Mouse (Mus musculus) liver, embryonic 11.5 days (tissue): ENCODE data around the gene Ppard. TPM values are rescaled to one million over a fixed set of nuclear protein-coding genes. Genes with fewer than 3 reads are reported as not detected.
A peak's percentile ranks its signal among the peaks of the same experiment; 100 is the strongest.

Source experiments
- ATAC-seq: fragments of 200-750 bp; cut with Nextera tagmentation; replicated peaks from 2 replicates; pipeline ENCODE4 v1.8.0; 2017; ENCODE audit warnings: moderate number of reproducible peaks, mild to moderate bottlenecking, moderate TSS enrichment, moderate library complexity; ENCODE audit not compliant: low FRiP score
- DNase-seq: peaks from one replicate; pipeline ENCODE4 v3.0.0-alpha.2; 2017; ENCODE audit warnings: low spot score
- H3K27ac ChIP-seq: fragments of 300-500 bp; sonication (generic); 2 replicates; pipeline ENCODE4 v1.5.1; 2014; ENCODE audit warnings: mild to moderate bottlenecking, low read depth, low read length, control low read depth
- H3K27me3 ChIP-seq: fragments of 300-500 bp; sonication (generic); replicated peaks from 2 replicates; pipeline ENCODE4 v1.6.1; 2014; ENCODE audit warnings: low read length, mixed read lengths; ENCODE audit not compliant: control insufficient read depth, insufficient read depth
- H3K36me3 ChIP-seq: fragments of 300-500 bp; sonication (generic); 2 replicates; pipeline ENCODE4 v1.6.1; 2014; ENCODE audit warnings: mild to moderate bottlenecking, low read length, moderate library complexity, mixed read lengths; ENCODE audit not compliant: control insufficient read depth, insufficient read depth
- H3K4me1 ChIP-seq: fragments of 300-500 bp; sonication (generic); replicated peaks from 2 replicates; pipeline ENCODE4 v1.6.1; 2014; ENCODE audit warnings: low read length, mixed read lengths; ENCODE audit not compliant: control insufficient read depth, insufficient read depth
- H3K4me2 ChIP-seq: fragments of 300-500 bp; sonication (generic); 2 replicates; pipeline ENCODE4 v1.6.1; 2014; ENCODE audit warnings: mild to moderate bottlenecking, control low read depth, moderate library complexity
- H3K4me3 ChIP-seq: fragments of 300-500 bp; sonication (generic); 2 replicates; pipeline ENCODE4 v1.5.1; 2014; ENCODE audit warnings: low read depth, low read length, control low read depth
- H3K9ac ChIP-seq: fragments of 300-500 bp; sonication (generic); 2 replicates; pipeline ENCODE4 v1.6.1; 2014; ENCODE audit warnings: low read depth, low read length, control low read depth
- H3K9me3 ChIP-seq: fragments of 300-500 bp; sonication (generic); 2 replicates; pipeline ENCODE4 v1.6.1; 2016; ENCODE audit warnings: low read length, inconsistent platforms, mixed read lengths; ENCODE audit not compliant: control insufficient read depth
- WGBS: fragments of 180-500 bp; shearing (Covaris S2); extraction: QIAGEN DNeasy Blood & Tissue Kit; methylation state at CpG from one replicate; pipeline ENCODE4 v1.1.7; 2014; 5-methylcytosine and 5-hydroxymethylcytosine counted together
- polyA plus RNA-seq: library from polyadenylated mRNA; unstranded; fragments of >200 nt; fragmentation: Nextera tagmentation; extraction: Ambion mirVana; gene quantifications from 2 replicates; pipeline ENCODE4 v1.2.1, GENCODE M21; 2014

Ppard gene
- polyA plus RNA-seq, 1 experiment from 2014 or later, result 2.3 TPM

- no peak for ATAC-seq
- Histone ChIP-seq H3K4me3 (no peak overlapping the region), H3K9me3 (no peaks in the 10 kb centered on the region), H3K4me2 (no peak overlapping the region), H3K9ac (no peak overlapping the region), H3K36me3 (no peaks in the 10 kb centered on the region; the same call in 1 of the 2 replicates), H3K27ac (no peak overlapping the region), H3K4me1 (peaks cover 9% of the 10 kb centered on the region), H3K27me3 (no peaks in the 10 kb centered on the region; the same call in 1 of the 2 replicates)
- DNase-seq, result no peak
- 66% methylated on average over 9 of the region's 9 CpGs for WGBS
Observed at GRCm38 (mm10) chr17:28300323-28300722, 67.8 kb downstream of the Ppard start.

DNA sequence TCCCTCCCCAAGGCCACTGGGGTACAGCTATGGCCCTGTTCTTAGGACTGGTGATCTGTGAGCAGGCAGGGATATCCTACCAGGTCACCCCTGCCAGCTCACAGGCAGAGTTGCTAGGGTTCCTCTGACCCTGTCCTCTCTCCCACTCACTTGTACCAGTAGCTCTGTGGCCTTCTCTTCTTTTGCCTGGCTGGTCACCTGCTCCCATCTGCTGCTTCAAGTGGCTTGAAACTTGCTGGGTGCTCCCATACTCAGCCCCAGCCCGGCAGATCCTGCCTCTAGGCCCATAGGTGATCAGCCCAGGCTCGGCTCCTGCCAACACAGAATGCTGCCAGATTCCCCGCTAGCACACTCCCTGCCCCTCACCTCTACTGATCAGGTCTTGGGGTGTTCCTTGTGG lies 68.3 kb downstream of the Ppard start:
- ATAC-seq (no peak), DNase-seq (no peak)
- Histone ChIP-seq H3K4me2 (no peak overlapping the region), H3K4me3 (no peak overlapping the region), H3K36me3 (no peaks in the 10 kb centered on the region; the same call in 1 of the 2 replicates), H3K27ac (no peak overlapping the region), H3K27me3 (no peaks in the 10 kb centered on the region; the same call in 1 of the 2 replicates), H3K4me1 (peaks cover 9% of the 10 kb centered on the region), H3K9ac (no peak overlapping the region), H3K9me3 (no peaks in the 10 kb centered on the region)
- WGBS, result 74% methylated on average over 3 of the region's 3 CpGs

DNA sequence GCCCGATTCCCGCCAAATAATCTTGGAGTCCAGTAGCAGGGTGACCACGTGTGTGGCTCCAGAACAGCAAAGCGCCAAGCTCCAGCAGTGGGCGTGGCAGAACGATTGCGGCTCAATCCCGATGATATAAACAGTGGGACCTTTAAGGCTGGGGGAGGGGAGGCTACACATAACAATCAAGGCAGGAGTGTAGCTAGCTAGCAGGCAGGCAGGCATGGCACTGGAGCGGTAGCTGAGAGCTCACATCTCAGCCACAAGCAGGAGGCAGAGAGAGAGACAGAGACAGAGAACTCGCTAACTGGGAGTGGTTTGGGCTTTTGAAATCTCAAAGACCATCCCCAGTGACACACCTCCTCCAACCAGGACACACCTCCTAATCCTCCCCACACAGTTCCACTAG lies 72.7 kb downstream of the Ppard start:
- 48% methylated on average over 10 of the region's 10 CpGs for WGBS
- Histone ChIP-seq H3K27ac (no peak overlapping the region), H3K27me3 (no peaks in the 10 kb centered on the region; the same call in 1 of the 2 replicates), H3K9me3 (no peaks in the 10 kb centered on the region), H3K4me3 (no peak overlapping the region), H3K36me3 (no peaks in the 10 kb centered on the region), H3K9ac (no peak overlapping the region), H3K4me1 (peaks cover 10% of the 10 kb centered on the region), H3K4me2 (no peak overlapping the region)
- no peak for DNase-seq
- no peak for ATAC-seq

DNA sequence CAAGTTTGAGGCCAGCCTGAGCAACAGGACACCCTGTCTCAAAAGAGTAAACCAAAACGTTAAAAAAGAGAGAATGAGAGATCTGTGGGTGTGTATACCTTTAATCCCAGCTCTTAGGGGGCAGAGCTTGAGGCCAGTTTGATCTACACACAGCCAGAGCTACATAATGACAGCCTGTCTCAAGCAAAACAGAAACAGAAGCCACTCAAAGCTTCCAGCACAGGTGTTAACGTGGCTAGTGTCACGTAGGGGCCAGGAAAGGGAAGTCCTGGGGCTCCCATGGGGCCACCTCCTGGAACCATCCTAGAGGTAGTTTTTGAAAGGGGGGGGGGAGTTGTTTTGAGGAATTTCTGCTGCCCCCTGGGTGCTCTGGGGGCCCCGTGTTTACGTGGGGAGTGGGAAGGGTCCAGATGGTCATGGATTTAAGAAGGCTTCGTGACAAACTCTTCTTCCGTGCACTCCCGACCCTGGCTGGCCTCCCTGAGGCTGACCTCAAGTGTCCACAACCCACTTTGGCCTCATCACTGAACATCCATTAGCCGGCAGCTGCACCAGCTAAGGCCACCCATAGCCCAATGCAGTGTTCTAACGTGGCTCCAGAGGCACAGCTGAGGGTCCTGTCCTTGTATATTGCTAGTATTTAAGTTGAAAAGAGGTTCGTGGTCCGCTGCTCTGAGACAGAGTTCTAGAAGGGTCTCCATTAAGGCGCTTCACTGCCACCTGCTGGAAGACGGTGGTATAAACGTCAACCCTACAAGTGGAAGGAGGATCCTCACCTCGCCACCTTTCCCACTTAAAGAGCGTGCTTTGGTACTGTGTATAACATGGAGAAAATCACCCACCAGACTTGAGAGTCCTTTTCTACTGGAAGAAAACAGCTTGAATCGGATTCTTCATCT lies 76.0 kb downstream of the Ppard start:
- Histone ChIP-seq H3K4me2 (peak overlapping the region; percentile 52), H3K27ac (no peak overlapping the region), H3K9me3 (no peaks in the 10 kb centered on the region), H3K36me3 (no peaks in the 10 kb centered on the region), H3K27me3 (no peaks in the 10 kb centered on the region), H3K9ac (peak overlapping the region; percentile 53), H3K4me3 (no peak overlapping the region), H3K4me1 (peaks cover 10% of the 10 kb centered on the region)
- DNase-seq, result peak; percentile 84
- 12% methylated on average over 18 of the region's 18 CpGs for WGBS
- no peak for ATAC-seq

GRCm38 (mm10) chr17:28310831-28311230 lies 78.3 kb downstream of the Ppard start:
- Histone ChIP-seq H3K4me1 (peaks cover 22% of the 10 kb centered on the region), H3K4me3 (no peak overlapping the region), H3K27ac (no peak overlapping the region), H3K36me3 (peaks cover 4% of the 10 kb centered on the region; the same call in 1 of the 2 replicates), H3K27me3 (no peaks in the 10 kb centered on the region), H3K9ac (no peak overlapping the region), H3K4me2 (no peak overlapping the region), H3K9me3 (no peaks in the 10 kb centered on the region)
- ATAC-seq (no peak), DNase-seq (no peak)
- WGBS, result 78% methylated on average over 3 of the region's 3 CpGs

DNA sequence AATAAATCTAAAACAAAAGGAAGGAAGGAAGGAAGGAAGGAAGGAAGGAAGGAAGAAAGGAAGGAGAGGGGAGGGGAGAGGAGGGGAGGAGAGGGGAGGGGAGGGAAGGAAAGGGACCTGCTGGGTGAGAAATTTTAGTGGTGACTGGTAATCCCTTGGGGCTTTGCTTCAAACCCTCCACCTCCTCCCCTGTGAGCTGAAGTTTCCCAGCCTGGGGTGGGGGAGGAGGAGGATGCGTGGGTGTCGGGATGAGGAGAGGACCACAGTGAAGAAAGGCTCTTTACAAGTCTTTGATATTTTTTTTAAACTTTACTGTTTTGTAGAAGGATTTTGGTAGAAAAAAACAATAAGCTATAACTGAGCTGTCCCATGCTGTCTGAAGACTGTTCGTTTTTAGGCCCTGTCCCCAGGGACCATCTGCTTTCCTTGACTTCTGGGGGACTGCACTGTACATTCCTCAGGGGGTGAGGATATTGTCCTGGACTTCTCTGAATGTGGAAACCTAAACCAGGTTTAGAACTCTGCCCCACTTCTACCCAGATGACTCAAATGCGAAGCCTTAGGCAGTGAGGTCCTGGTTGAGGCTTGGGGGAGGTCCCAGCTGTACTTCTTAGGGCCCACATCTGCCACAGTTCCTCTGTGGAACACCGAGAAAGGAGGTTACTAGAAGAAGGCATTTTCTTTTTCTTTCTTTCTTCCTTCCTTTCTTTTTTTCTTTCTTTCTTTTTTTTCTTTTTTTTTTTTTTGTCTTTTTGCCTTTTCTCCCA lies 79.0 kb downstream of the Ppard start:
- Histone ChIP-seq H3K4me3 (no peak overlapping the region), H3K9ac (no peak overlapping the region), H3K4me1 (peaks cover 26% of the 10 kb centered on the region), H3K27me3 (no peaks in the 10 kb centered on the region), H3K9me3 (no peaks in the 10 kb centered on the region), H3K27ac (no peak overlapping the region), H3K4me2 (no peak overlapping the region), H3K36me3 (peaks cover 11% of the 10 kb centered on the region; the same call in 1 of the 2 replicates)
- DNase-seq (no peak), ATAC-seq (no peak)
- 77% methylated on average over 5 of the region's 5 CpGs for WGBS

DNA sequence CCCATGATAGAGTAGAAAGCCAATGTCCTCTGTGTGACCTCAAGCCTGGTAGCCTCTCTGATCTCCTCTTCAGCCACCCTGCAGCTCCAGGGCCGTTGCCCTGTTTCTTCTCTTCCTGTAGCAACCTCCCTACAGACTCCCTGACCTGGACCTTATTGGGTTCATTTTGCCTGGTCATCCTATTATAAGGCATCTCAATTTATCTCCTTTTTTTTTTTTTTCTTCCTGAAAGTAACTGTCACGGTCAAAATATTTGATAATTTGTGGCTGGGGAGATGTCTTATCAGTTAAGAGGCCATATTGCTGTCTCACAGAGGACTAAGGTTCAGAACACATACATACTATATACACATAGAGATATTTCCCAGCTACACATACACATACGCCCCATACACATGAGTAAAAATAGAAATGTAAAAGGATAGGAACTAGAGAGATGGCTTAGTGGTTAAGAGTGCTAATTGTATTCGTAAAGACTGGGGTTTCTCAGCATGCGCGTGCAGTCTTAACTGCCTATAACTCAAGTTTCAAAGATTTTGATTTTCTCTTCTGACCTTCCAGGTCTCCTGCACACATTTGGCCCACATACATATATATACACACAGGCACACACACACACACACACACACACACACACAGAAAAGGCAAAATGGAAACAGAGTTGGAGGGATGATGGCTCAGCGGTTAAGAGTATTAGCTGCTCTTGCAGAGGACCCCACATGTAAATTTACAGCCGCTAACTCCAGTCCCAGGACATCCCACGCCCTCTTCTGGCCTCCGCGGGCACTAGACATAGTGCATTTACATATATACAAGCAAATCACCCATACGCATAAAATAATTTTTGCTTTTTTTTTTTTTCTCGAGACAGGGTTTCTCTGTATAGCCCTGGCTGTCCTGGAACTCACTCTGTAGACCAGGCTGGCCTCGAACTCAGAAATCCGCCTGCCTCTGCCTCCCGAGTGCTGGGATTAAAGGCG lies 80.0 kb downstream of the Ppard start:
- WGBS, result 17% methylated on average over 17 of the region's 17 CpGs
- peak overlapping the region; percentile 85 for H3K4me3 ChIP-seq
- peaks cover 13% of the 10 kb centered on the region; the same call in 1 of the 2 replicates for H3K36me3 ChIP-seq
- H3K9ac ChIP-seq, result peak overlapping the region; percentile 46; the same call in 1 of the 2 replicates
- ATAC-seq (peak; percentile 10), DNase-seq (no peak)
- H3K9me3 ChIP-seq, result no peaks in the 10 kb centered on the region
- H3K27ac ChIP-seq, result peak overlapping the region; percentile 74
- peak overlapping the region; percentile 89 for H3K4me2 ChIP-seq
- H3K27me3 ChIP-seq, result no peaks in the 10 kb centered on the region
- H3K4me1 ChIP-seq, result peaks cover 33% of the 10 kb centered on the region
